Mouse (Mus musculus) embryonic facial prominence, embryonic 13.5 days (tissue): ENCODE data around the gene Hdac10. TPM values are rescaled to one million over a fixed set of nuclear protein-coding genes. Genes with fewer than 3 reads are reported as not detected.

ENCODE experiments used
- microRNA-seq: library from miRNA; unstranded; fragments of <30 nt; microRNA quantifications from one replicate; pipeline ENCODE4, GENCODE M21; 2016
- polyA plus RNA-seq: library from polyadenylated mRNA; unstranded; fragments of >200 nt; fragmentation: Nextera tagmentation; extraction: Ambion mirVana; gene quantifications from 2 replicates; pipeline ENCODE4 v1.2.1, GENCODE M21; 2015

The Hdac10 gene
- polyA plus RNA-seq, 1 experiment from 2014 or later: 19.6 TPM

Small RNAs within 50 kb of the gene (microRNA-seq; reads per million reads assigned to microRNA genes)
- gene Mir7118: not detected

Other genes starting within 250 kb of the Hdac10 start
- gene Ttll8, start 174.3 kb downstream of the Hdac10 start, polyA plus RNA-seq: not detected in 2 replicates
- 0.24 and 0.33 TPM in 2 replicates for gene Mlc1, start 149.7 kb downstream of the Hdac10 start, polyA plus RNA-seq
- gene Mov10l1, start 145.8 kb downstream of the Hdac10 start, polyA plus RNA-seq: not detected in 2 replicates
- 0.69 and 0.96 TPM in 2 replicates for gene Panx2, start 69.0 kb downstream of the Hdac10 start, polyA plus RNA-seq
- gene Trabd, start 53.6 kb downstream of the Hdac10 start, polyA plus RNA-seq: 47.3 and 47.7 TPM in 2 replicates
- 20.2 and 24.0 TPM in 2 replicates for gene Selenoo, start 39.6 kb downstream of the Hdac10 start, polyA plus RNA-seq
- gene Tubgcp6, start 5.6 kb downstream of the Hdac10 start, polyA plus RNA-seq: 17.0 and 18.0 TPM in 2 replicates
- 4.6 and 4.7 TPM in 2 replicates for gene Mapk12, start 12.0 kb upstream of the Hdac10 start, polyA plus RNA-seq
- 13.3 and 13.5 TPM in 2 replicates for gene Mapk11, start 20.9 kb upstream of the Hdac10 start, polyA plus RNA-seq
- gene Plxnb2, start 52.1 kb upstream of the Hdac10 start, polyA plus RNA-seq: 130 and 157 TPM in 2 replicates
- 21.3 TPM in 2 replicates for gene Dennd6b, start 67.8 kb upstream of the Hdac10 start, polyA plus RNA-seq
- gene Ppp6r2, start 82.9 kb upstream of the Hdac10 start, polyA plus RNA-seq: 40.0 and 41.7 TPM in 2 replicates
- 57.4 and 57.8 TPM in 2 replicates for gene Sbf1, start 186.6 kb upstream of the Hdac10 start, polyA plus RNA-seq
- not detected in 2 replicates for gene Adm2, start 194.0 kb upstream of the Hdac10 start, polyA plus RNA-seq
- gene Miox, start 205.7 kb upstream of the Hdac10 start, polyA plus RNA-seq: not detected in 2 replicates
- 53.3 and 62.2 TPM in 2 replicates for gene Lmf2, start 227.0 kb upstream of the Hdac10 start, polyA plus RNA-seq
- 164 and 188 TPM in 2 replicates for gene Ncaph2, start 227.0 kb upstream of the Hdac10 start, polyA plus RNA-seq
- gene Sco2, start 245.1 kb upstream of the Hdac10 start, polyA plus RNA-seq: 4.6 and 4.7 TPM in 2 replicates
- 1.4 and 1.6 TPM in 2 replicates for gene Tymp, start 248.3 kb upstream of the Hdac10 start, polyA plus RNA-seq